Mouse (Mus musculus) erythroblast, embryonic 14.5 days (primary cell): ENCODE data around the gene Exoc7.

ENCODE experiments used
- GATA1 ChIP-seq: IDR thresholded peaks from 2 replicates; pipeline ENCODE4 v1.6.1; 2012; ENCODE audit warnings: low read length, inconsistent platforms, mixed read lengths
- TAL1 ChIP-seq: IDR thresholded peaks from 3 replicates; pipeline ENCODE4 v1.6.1; 2012; ENCODE audit warnings: low read length, inconsistent platforms, mixed read lengths

GRCm38 (mm10) chr11:116307019-116307725 lies at the start of gene Exoc7:
- no peak for TF ChIP-seq TAL1
- TF ChIP-seq GATA1, result no peak
